Mouse (Mus musculus) neural tube, embryonic 13.5 days (tissue): ENCODE results near the gene Bicd2. TPM values are rescaled to one million over a fixed set of nuclear protein-coding genes. Genes with fewer than 3 reads are reported as not detected.

Experiments used
- ATAC-seq: fragments of 200-750 bp; cut with Nextera tagmentation; 2 replicates; pipeline ENCODE4 v1.8.0; 2017; ENCODE audit warnings: low read depth, mild to moderate bottlenecking, moderate TSS enrichment, moderate library complexity
- H3K27ac ChIP-seq: fragments of 300-500 bp; sonication (generic); replicated peaks from 2 replicates; pipeline ENCODE4 v1.5.1; 2015; ENCODE audit warnings: moderate library complexity, mild to moderate bottlenecking, inconsistent platforms
- H3K27me3 ChIP-seq: fragments of 300-500 bp; sonication (generic); 2 replicates; pipeline ENCODE4 v1.6.1; 2015; ENCODE audit warnings: mild to moderate bottlenecking, inconsistent platforms
- H3K36me3 ChIP-seq: fragments of 300-500 bp; sonication (generic); 2 replicates; pipeline ENCODE4 v1.6.1; 2015; ENCODE audit warnings: mild to moderate bottlenecking, inconsistent platforms
- H3K4me1 ChIP-seq: fragments of 300-500 bp; sonication (generic); replicated peaks from 2 replicates; pipeline ENCODE4 v1.6.1; 2015; ENCODE audit warnings: inconsistent platforms
- H3K4me2 ChIP-seq: fragments of 300-500 bp; sonication (generic); 2 replicates; pipeline ENCODE4 v1.6.1; 2015; ENCODE audit warnings: inconsistent platforms, mild to moderate bottlenecking, moderate library complexity
- H3K4me3 ChIP-seq: fragments of 300-500 bp; sonication (generic); 2 replicates; pipeline ENCODE4 v1.5.1; 2015; ENCODE audit warnings: mild to moderate bottlenecking, inconsistent platforms
- H3K9ac ChIP-seq: fragments of 300-500 bp; sonication (generic); 2 replicates; pipeline ENCODE4 v1.6.1; 2015; ENCODE audit warnings: moderate library complexity, mild to moderate bottlenecking, inconsistent platforms
- H3K9me3 ChIP-seq: fragments of 300-500 bp; sonication (generic); 2 replicates; pipeline ENCODE4 v1.6.1; 2016; ENCODE audit warnings: inconsistent platforms
- WGBS: fragments of 180-500 bp; shearing (Covaris S2); methylation state at CpG from one replicate; pipeline ENCODE4 v1.1.7; 2015; 5-methylcytosine and 5-hydroxymethylcytosine counted together
- polyA plus RNA-seq: library from polyadenylated mRNA; unstranded; fragments of >200 nt; fragmentation: Nextera tagmentation; extraction: Ambion mirVana; gene quantifications from 2 replicates; pipeline ENCODE4 v1.2.1, GENCODE M21; 2015

The Bicd2 gene
- polyA plus RNA-seq, 1 experiment from 2014 or later, result 35.9 TPM

GRCm38 (mm10) chr13:49384751-49385463, 43.5 kb downstream of the Bicd2 start:
- Histone ChIP-seq H3K9ac (no peak overlapping the region), H3K27me3 (no peaks in the 10 kb centered on the region), H3K27ac (0 out of 2 replicates have a peak overlapping the region, but pooled peaks have one; percentile 46), H3K4me1 (0 out of 2 replicates have a peak, but pooled peaks cover 15% of the 10 kb centered on the region), H3K4me2 (no peak overlapping the region), H3K9me3 (no peaks in the 10 kb centered on the region), H3K36me3 (peaks cover 81% of the 10 kb centered on the region), H3K4me3 (no peak overlapping the region)
- ATAC-seq, result no peak
- WGBS, result 83% methylated on average over 16 of the region's 16 CpGs

- Histone ChIP-seq H3K4me2 (no peak overlapping the region), H3K9me3 (no peaks in the 10 kb centered on the region), H3K9ac (no peak overlapping the region), H3K4me3 (no peak overlapping the region), H3K27me3 (no peaks in the 10 kb centered on the region), H3K36me3 (peaks cover 36% of the 10 kb centered on the region), H3K4me1 (no peaks in the 10 kb centered on the region), H3K27ac (no peak overlapping the region)
- WGBS, result 97% methylated on average over 2 of the region's 2 CpGs
- ATAC-seq, result no peak
Observed at GRCm38 (mm10) chr13:49391374-49391773, 50.0 kb downstream of the Bicd2 start.

- Histone ChIP-seq H3K36me3 (peaks cover 25% of the 10 kb centered on the region; the same call in 1 of the 2 replicates), H3K9ac (no peak overlapping the region), H3K4me2 (no peak overlapping the region), H3K27ac (no peak overlapping the region), H3K27me3 (no peaks in the 10 kb centered on the region), H3K4me3 (no peak overlapping the region), H3K4me1 (no peaks in the 10 kb centered on the region), H3K9me3 (no peaks in the 10 kb centered on the region)
- WGBS, result 81% methylated on average over 1 of the region's 1 CpGs
- ATAC-seq, result no peak
Observed at GRCm38 (mm10) chr13:49393579-49393978, 52.2 kb downstream of the Bicd2 start.

- peaks cover 16% of the 10 kb centered on the region; the same call in 1 of the 2 replicates for H3K36me3 ChIP-seq
- no peak overlapping the region for H3K9ac ChIP-seq
- H3K4me2 ChIP-seq, result no peak overlapping the region
- H3K4me3 ChIP-seq, result no peak overlapping the region
- no peaks in the 10 kb centered on the region for H3K9me3 ChIP-seq
- no peak overlapping the region for H3K27ac ChIP-seq
- no peak for ATAC-seq
- H3K4me1 ChIP-seq, result no peaks in the 10 kb centered on the region
- WGBS, result 93% methylated on average over 3 of the region's 3 CpGs
- H3K27me3 ChIP-seq, result no peaks in the 10 kb centered on the region
Observed at GRCm38 (mm10) chr13:49394886-49395447, 53.6 kb downstream of the Bicd2 start.

- Histone ChIP-seq H3K9me3 (no peaks in the 10 kb centered on the region), H3K27ac (no peak overlapping the region), H3K9ac (no peak overlapping the region), H3K27me3 (no peaks in the 10 kb centered on the region), H3K36me3 (0 out of 2 replicates have a peak, but pooled peaks cover 6% of the 10 kb centered on the region), H3K4me2 (no peak overlapping the region), H3K4me1 (no peaks in the 10 kb centered on the region), H3K4me3 (no peak overlapping the region)
- no peak for ATAC-seq
- WGBS, result 86% methylated on average over 1 of the region's 1 CpGs
Observed at GRCm38 (mm10) chr13:49396798-49397197, 55.4 kb downstream of the Bicd2 start.

GRCm38 (mm10) chr13:49398191-49398590, 56.8 kb downstream of the Bicd2 start:
- 88% methylated on average over 8 of the region's 8 CpGs for WGBS
- H3K36me3 ChIP-seq, result 0 out of 2 replicates have a peak, but pooled peaks cover 6% of the 10 kb centered on the region
- H3K4me2 ChIP-seq, result no peak overlapping the region
- no peaks in the 10 kb centered on the region for H3K4me1 ChIP-seq
- H3K27me3 ChIP-seq, result no peaks in the 10 kb centered on the region
- H3K9ac ChIP-seq, result no peak overlapping the region
- H3K27ac ChIP-seq, result no peak overlapping the region
- H3K9me3 ChIP-seq, result no peaks in the 10 kb centered on the region
- H3K4me3 ChIP-seq, result no peak overlapping the region
- ATAC-seq, result no peak

- WGBS, result 64% methylated on average over 6 of the region's 6 CpGs
- Histone ChIP-seq H3K4me2 (no peak overlapping the region), H3K4me1 (no peaks in the 10 kb centered on the region), H3K9ac (no peak overlapping the region), H3K9me3 (no peaks in the 10 kb centered on the region), H3K27me3 (no peaks in the 10 kb centered on the region), H3K27ac (no peak overlapping the region), H3K36me3 (0 out of 2 replicates have a peak, but pooled peaks cover 6% of the 10 kb centered on the region), H3K4me3 (no peak overlapping the region)
- peak; percentile 80; the same call in 1 of the 2 replicates for ATAC-seq
Observed at GRCm38 (mm10) chr13:49400139-49400538, 58.8 kb downstream of the Bicd2 start.

- Histone ChIP-seq H3K27me3 (no peaks in the 10 kb centered on the region), H3K27ac (no peak overlapping the region), H3K4me3 (no peak overlapping the region), H3K4me2 (no peak overlapping the region), H3K9ac (no peak overlapping the region), H3K4me1 (no peaks in the 10 kb centered on the region), H3K36me3 (no peaks in the 10 kb centered on the region), H3K9me3 (no peaks in the 10 kb centered on the region)
- ATAC-seq, result no peak
- WGBS, result 84% methylated on average over 2 of the region's 2 CpGs
Observed at GRCm38 (mm10) chr13:49402628-49403027, 61.2 kb downstream of the Bicd2 start.

- Histone ChIP-seq H3K4me2 (no peak overlapping the region), H3K27me3 (no peaks in the 10 kb centered on the region), H3K9me3 (no peaks in the 10 kb centered on the region), H3K9ac (no peak overlapping the region), H3K36me3 (no peaks in the 10 kb centered on the region), H3K4me3 (no peak overlapping the region), H3K27ac (no peak overlapping the region), H3K4me1 (no peaks in the 10 kb centered on the region)
- no peak for ATAC-seq
Observed at GRCm38 (mm10) chr13:49407795-49408194, 66.4 kb downstream of the Bicd2 start.

GRCm38 (mm10) chr13:49420754-49421605, 79.6 kb downstream of the Bicd2 start, which contains the start of gene Ippk:
TSS of gene Ippk (plus strand) at chr13:49421249.
- under 1% methylated on average over 67 of the region's 69 CpGs for WGBS
- peak; percentile 98 for ATAC-seq
- peaks cover 41% of the 10 kb centered on the region for H3K4me1 ChIP-seq
- H3K9ac ChIP-seq, result peak within 1 kb of the TSS; percentile 91
- H3K27me3 ChIP-seq, result no peaks in the 10 kb centered on the region
- no peaks in the 10 kb centered on the region for H3K9me3 ChIP-seq
- H3K36me3 ChIP-seq, result no peaks in the 10 kb centered on the region
- H3K4me2 ChIP-seq, result peak within 1 kb of the TSS; percentile 98
- peak within 1 kb of the TSS; percentile 92 for H3K4me3 ChIP-seq
- peak within 1 kb of the TSS; percentile 81 for H3K27ac ChIP-seq

GRCm38 (mm10) chr13:49421606-49421917, 80.2 kb downstream of the Bicd2 start:
- Histone ChIP-seq H3K4me3 (peak overlapping the region; percentile 92), H3K4me1 (peaks cover 41% of the 10 kb centered on the region), H3K4me2 (peak overlapping the region; percentile 98), H3K9me3 (no peaks in the 10 kb centered on the region), H3K36me3 (no peaks in the 10 kb centered on the region), H3K27me3 (no peaks in the 10 kb centered on the region), H3K9ac (peak overlapping the region; percentile 91), H3K27ac (peak overlapping the region; percentile 76)
- 1% methylated on average over 15 of the region's 15 CpGs for WGBS
- no peak; the same call in 1 of the 2 replicates for ATAC-seq

- H3K36me3 ChIP-seq, result no peaks in the 10 kb centered on the region
- peak overlapping the region; percentile 98 for H3K4me2 ChIP-seq
- H3K4me1 ChIP-seq, result peaks cover 41% of the 10 kb centered on the region
- peak overlapping the region; percentile 92 for H3K4me3 ChIP-seq
- 34% methylated on average over 4 of the region's 4 CpGs for WGBS
- no peaks in the 10 kb centered on the region for H3K27me3 ChIP-seq
- ATAC-seq, result no peak
- H3K9ac ChIP-seq, result peak overlapping the region; percentile 91
- H3K9me3 ChIP-seq, result no peaks in the 10 kb centered on the region
- no peak overlapping the region for H3K27ac ChIP-seq
Observed at GRCm38 (mm10) chr13:49421959-49422358, 80.6 kb downstream of the Bicd2 start.
